Comparison of ENCODE assay signal across 22 mouse cellular contexts in genomic region chr13:6199107-6199506, GRCm38 (mm10).
A peak's percentile ranks its signal among the peaks of the same experiment; 100 is the strongest.
DNase-seq lines count a peak whose midpoint lies in the region; ATAC-seq and TF ChIP-seq lines count a peak whose summit lies in the region.
"Had no signal": no experiment of that assay in that cellular context is flagged by ENCODE, and none has a peak within 500 bp of the region (broad histone marks: within the 10 kb centered on the region; RNA-seq: fewer than 3 reads in every experiment).

No protein-coding gene starts in this region.

- H3K4me2 ChIP-seq in forebrain, postnatal 0 days (ENCODE audit: low read depth): no peak overlapping the region
- H3K4me2 ChIP-seq in midbrain, embryonic 15.5 days: no peak overlapping the region
- no peak overlapping the region for H3K4me2 ChIP-seq in midbrain, embryonic 16.5 days (ENCODE audit: low read length)
- no peak overlapping the region for H3K4me2 ChIP-seq in stomach, postnatal 0 days (replicated peaks; ENCODE audit: low read depth)
- H3K4me2 ChIP-seq: embryonic facial prominence, embryonic 15.5 days; forebrain, embryonic 13.5 days; heart, embryonic 11.5 days; hindbrain, embryonic 12.5 days; hindbrain, embryonic 15.5 days had no signal

- H3K9ac ChIP-seq in forebrain, postnatal 0 days: no peak overlapping the region
- no peak overlapping the region for H3K9ac ChIP-seq in midbrain, embryonic 15.5 days
- H3K9ac ChIP-seq in midbrain, embryonic 16.5 days (ENCODE audit: low read depth, low read length): no peak overlapping the region
- no peak overlapping the region for H3K9ac ChIP-seq in stomach, postnatal 0 days (ENCODE audit: low read length)
- H3K9ac ChIP-seq: embryonic facial prominence, embryonic 15.5 days; forebrain, embryonic 13.5 days; hindbrain, embryonic 12.5 days; hindbrain, embryonic 15.5 days had no signal

- no peak for TF ChIP-seq CTCF in forebrain, postnatal 0 days (IDR thresholded peaks at IDR 0.05; ENCODE audit: low read depth)
- no peak for TF ChIP-seq CTCF in stomach, postnatal 0 days (IDR thresholded peaks at IDR 0.05; ENCODE audit: low read depth)

- H3K36me3 ChIP-seq in forebrain, postnatal 0 days (ENCODE audit: insufficient read depth): no peaks in the 10 kb centered on the region
- no peaks in the 10 kb centered on the region for H3K36me3 ChIP-seq in forebrain, embryonic 10.5 days (replicated peaks)
- no peaks in the 10 kb centered on the region for H3K36me3 ChIP-seq in midbrain, embryonic 15.5 days (replicated peaks)
- H3K36me3 ChIP-seq in midbrain, embryonic 16.5 days (ENCODE audit: control insufficient read depth, insufficient read depth, low read length): no peaks in the 10 kb centered on the region
- no peaks in the 10 kb centered on the region for H3K36me3 ChIP-seq in stomach, postnatal 0 days (ENCODE audit: control insufficient read depth, insufficient read depth, low read length)
- H3K36me3 ChIP-seq: embryonic facial prominence, embryonic 15.5 days; hindbrain, embryonic 12.5 days; hindbrain, embryonic 15.5 days had no signal

- TF ChIP-seq EP300 in stomach, postnatal 0 days (optimal IDR thresholded peaks at IDR 0.05): no peak

- no peak overlapping the region for H3K4me3 ChIP-seq in forebrain, postnatal 0 days (ENCODE audit: low read depth, low read length)
- no peak overlapping the region for H3K4me3 ChIP-seq in forebrain, embryonic 10.5 days
- H3K4me3 ChIP-seq in midbrain, embryonic 15.5 days: no peak overlapping the region
- no peak overlapping the region for H3K4me3 ChIP-seq in midbrain, embryonic 16.5 days (ENCODE audit: low read depth, low read length)
- H3K4me3 ChIP-seq in stomach, postnatal 0 days (ENCODE audit: low read depth, low read length): no peak overlapping the region
- H3K4me3 ChIP-seq: embryonic facial prominence, embryonic 15.5 days; forebrain, embryonic 13.5 days; gastrocnemius, adult 2 months; hindbrain, embryonic 12.5 days; hindbrain, embryonic 15.5 days had no signal

- 48% methylated on average over 6 of the region's 6 CpGs for WGBS in forebrain, postnatal 0 days
- WGBS in forebrain, embryonic 10.5 days: 90% methylated on average over 6 of the region's 6 CpGs
- 57% methylated on average over 6 of the region's 6 CpGs for WGBS in midbrain, embryonic 15.5 days
- WGBS in midbrain, embryonic 16.5 days: 64% methylated on average over 6 of the region's 6 CpGs
- WGBS in stomach, postnatal 0 days: 59% methylated on average over 6 of the region's 6 CpGs

- ATAC-seq in forebrain, postnatal 0 days: peak; percentile 52
- ATAC-seq in midbrain, embryonic 15.5 days (replicated peaks): 0 out of 2 replicates have a peak, but pooled peaks have one; percentile 62
- no peak; the same call in 1 of the 2 replicates for ATAC-seq in midbrain, embryonic 16.5 days
- ATAC-seq in stomach, postnatal 0 days (ENCODE audit: low FRiP score, low TSS enrichment): no peak
- ATAC-seq: CD4-positive, CD25-positive, alpha-beta regulatory T cell, adult 4 months; forebrain, embryonic 13.5 days had no signal

- H3K27me3 ChIP-seq in forebrain, postnatal 0 days (ENCODE audit: insufficient read depth, low read length): no peaks in the 10 kb centered on the region
- no peaks in the 10 kb centered on the region for H3K27me3 ChIP-seq in forebrain, embryonic 10.5 days (ENCODE audit: poor library complexity, severe bottlenecking)
- no peaks in the 10 kb centered on the region for H3K27me3 ChIP-seq in midbrain, embryonic 15.5 days (replicated peaks)
- H3K27me3 ChIP-seq in midbrain, embryonic 16.5 days (ENCODE audit: control insufficient read depth, insufficient read depth, low read depth, low read length): no peaks in the 10 kb centered on the region
- no peaks in the 10 kb centered on the region for H3K27me3 ChIP-seq in stomach, postnatal 0 days (ENCODE audit: control insufficient read depth, insufficient read depth, low read length)
- H3K27me3 ChIP-seq: embryonic facial prominence, embryonic 15.5 days; forebrain, embryonic 13.5 days; hindbrain, embryonic 12.5 days; hindbrain, embryonic 15.5 days had no signal

- H3K4me1 ChIP-seq in forebrain, postnatal 0 days (ENCODE audit: insufficient read depth): no peaks in the 10 kb centered on the region
- peaks cover 10% of the 10 kb centered on the region for H3K4me1 ChIP-seq in forebrain, embryonic 10.5 days
- 0 out of 2 replicates have a peak, but pooled peaks cover 3% of the 10 kb centered on the region for H3K4me1 ChIP-seq in midbrain, embryonic 15.5 days
- peaks cover 5% of the 10 kb centered on the region for H3K4me1 ChIP-seq in midbrain, embryonic 16.5 days (ENCODE audit: control insufficient read depth, insufficient read depth, low read length)
- H3K4me1 ChIP-seq in stomach, postnatal 0 days (replicated peaks; ENCODE audit: control insufficient read depth, insufficient read depth): no peaks in the 10 kb centered on the region
- H3K4me1 ChIP-seq: embryonic facial prominence, embryonic 15.5 days; hindbrain, embryonic 15.5 days had no signal

- H3K27ac ChIP-seq in forebrain, postnatal 0 days (ENCODE audit: low read depth, low read length): no peak overlapping the region
- H3K27ac ChIP-seq in forebrain, embryonic 10.5 days: no peak overlapping the region
- no peak overlapping the region for H3K27ac ChIP-seq in midbrain, embryonic 15.5 days
- no peak overlapping the region for H3K27ac ChIP-seq in midbrain, embryonic 16.5 days (ENCODE audit: low read length)
- peak overlapping the region; percentile 25; the same call in 1 of the 2 replicates for H3K27ac ChIP-seq in stomach, postnatal 0 days (replicated peaks)
- H3K27ac ChIP-seq: embryonic facial prominence, embryonic 15.5 days; forebrain, embryonic 13.5 days; gastrocnemius, adult 2 months; hindbrain, embryonic 12.5 days; hindbrain, embryonic 15.5 days had no signal

- H3K9me3 ChIP-seq in forebrain, postnatal 0 days (ENCODE audit: low read length): no peaks in the 10 kb centered on the region
- no peaks in the 10 kb centered on the region; the same call in 1 of the 2 replicates for H3K9me3 ChIP-seq in forebrain, embryonic 10.5 days
- no peaks in the 10 kb centered on the region for H3K9me3 ChIP-seq in midbrain, embryonic 15.5 days
- no peaks in the 10 kb centered on the region for H3K9me3 ChIP-seq in midbrain, embryonic 16.5 days (replicated peaks; ENCODE audit: control insufficient read depth, low read length, poor library complexity, severe bottlenecking)
- no peaks in the 10 kb centered on the region for H3K9me3 ChIP-seq in stomach, postnatal 0 days (ENCODE audit: control insufficient read depth, low read length)
- H3K9me3 ChIP-seq: embryonic facial prominence, embryonic 15.5 days; forebrain, embryonic 13.5 days; hindbrain, embryonic 12.5 days; hindbrain, embryonic 15.5 days had no signal

- peak; percentile 42 for DNase-seq in forebrain, postnatal 0 days
- no peak for DNase-seq in forebrain, embryonic 10.5 days (ENCODE audit: extremely low spot score, low spot score)
- DNase-seq in stomach, postnatal 0 days (ENCODE audit: low spot score): no peak
- no peak for DNase-seq in thymus, postnatal 4 days
- DNase-seq: adrenal gland, adult 2 months; adrenal gland, postnatal 14 days; cerebellum, adult 11-12 months; cerebellum, adult 8-10 months; cerebellum, postnatal 10 days; cerebellum, postnatal 36 days; embryo, embryonic 11 days; gastrocnemius, adult 2 months; gastrocnemius, postnatal 14 days; heart, adult 11 months had no signal

Comparison
In these comparisons a context has a peak if more than half of its experiments do, and no peak if none do; other contexts are left out.
1. ATAC-seq: peak in forebrain, postnatal 0 days (single experiment) and midbrain, embryonic 15.5 days (single experiment); none in midbrain, embryonic 16.5 days (single experiment) and stomach, postnatal 0 days (single experiment).